ENCODE assay signal across 8 mouse cellular contexts in the genomic region with DNA sequence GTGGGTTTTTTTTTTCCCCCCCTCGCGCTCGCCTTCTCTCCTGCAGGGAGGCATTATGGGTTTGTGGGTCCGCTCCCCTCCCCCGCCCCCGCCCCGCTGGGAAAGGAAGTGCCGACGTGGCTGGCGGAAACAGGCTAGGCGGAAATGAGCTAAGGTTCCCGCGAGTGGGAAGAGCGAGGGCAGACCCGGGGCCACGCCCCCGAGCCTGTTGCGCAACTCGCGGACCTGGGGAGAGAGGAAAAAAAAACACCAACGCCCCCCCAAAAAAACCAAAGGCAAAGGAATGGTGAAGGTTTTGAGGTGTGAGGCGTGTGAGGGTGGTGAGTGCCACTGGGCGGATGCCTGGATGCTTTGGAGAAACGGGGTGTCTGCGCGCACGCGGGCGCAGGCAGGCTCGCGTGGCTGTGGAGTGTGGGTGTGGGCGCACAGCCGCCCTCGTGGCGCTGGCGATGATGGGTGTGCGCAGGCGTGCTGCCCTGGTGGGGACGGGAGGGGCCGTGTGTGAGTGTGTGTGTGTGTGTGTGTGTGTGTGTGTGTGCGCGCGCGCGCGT. TPM values are rescaled to one million over a fixed set of nuclear protein-coding genes. Genes with fewer than 3 reads are reported as not detected.
A peak's percentile ranks its signal among the peaks of the same experiment; 100 is the strongest.
DNase-seq lines count a peak whose midpoint lies in the region; ATAC-seq and TF ChIP-seq lines count a peak whose summit lies in the region.

No protein-coding gene starts in this region.

- peaks cover 24 to 30% of the 10 kb centered on the region in 2 experiments for H3K36me3 ChIP-seq in MEL (ENCODE audit: control insufficient read depth in 1 of 2, insufficient read depth in 2 of 2, low read length in 2 of 2)
- H3K36me3 ChIP-seq in forebrain, postnatal 0 days (ENCODE audit: insufficient read depth): no peaks in the 10 kb centered on the region
- H3K36me3 ChIP-seq in hindbrain, embryonic 12.5 days: no peaks in the 10 kb centered on the region
- peaks cover 20% of the 10 kb centered on the region for H3K36me3 ChIP-seq in megakaryocyte, embryonic 14.5 days (replicated peaks; ENCODE audit: low read length)

- peak overlapping the region; percentile 71 to 98 for H3K4me3 ChIP-seq in MEL (ENCODE audit: control insufficient read depth in 1 of 2, insufficient read depth in 1 of 2, low read depth in 2 of 2, low read length in 2 of 2)
- peak overlapping the region; percentile 99 for H3K4me3 ChIP-seq in cerebellum, adult 2 months (replicated peaks; ENCODE audit: insufficient read depth, low read depth, low read length)
- H3K4me3 ChIP-seq in forebrain, postnatal 0 days (ENCODE audit: low read depth, low read length): peak overlapping the region; percentile 43
- H3K4me3 ChIP-seq in hindbrain, embryonic 12.5 days: peak overlapping the region; percentile 43
- H3K4me3 ChIP-seq in megakaryocyte, embryonic 14.5 days (replicated peaks): peak overlapping the region; percentile 93

- intact Hi-C loops in left cerebral cortex, postnatal 10 days (cut with DNase I): loop anchor here (5.0 to 10.0 kb wide), 5 partner anchors 81 to 403 kb away; partner anchors contain the start of genes Plp1 and Zcchc18

- peak overlapping the region; percentile 100 for H3K9ac ChIP-seq in MEL (ENCODE audit: control insufficient read depth, low read depth, low read length, poor library complexity, severe bottlenecking)
- H3K9ac ChIP-seq in forebrain, postnatal 0 days: peak overlapping the region; percentile 53
- H3K9ac ChIP-seq in hindbrain, embryonic 12.5 days: peak overlapping the region; percentile 58

- no peaks in the 10 kb centered on the region for H3K27me3 ChIP-seq in MEL (ENCODE audit: control insufficient read depth in 1 of 2, insufficient read depth in 2 of 2, low read length in 2 of 2)
- H3K27me3 ChIP-seq in cerebellum, adult 2 months (ENCODE audit: control insufficient read depth, insufficient read depth, low read length): no peaks in the 10 kb centered on the region
- H3K27me3 ChIP-seq in forebrain, postnatal 0 days (ENCODE audit: insufficient read depth, low read length): no peaks in the 10 kb centered on the region
- H3K27me3 ChIP-seq in hindbrain, embryonic 12.5 days: no peaks in the 10 kb centered on the region
- no peaks in the 10 kb centered on the region for H3K27me3 ChIP-seq in megakaryocyte, embryonic 14.5 days (replicated peaks)

- peak; percentile 84 for TF ChIP-seq POLR2A in MEL (IDR thresholded peaks at IDR 0.05; ENCODE audit: control insufficient read depth in 1 of 2, insufficient read depth in 1 of 2, low read depth in 1 of 2, low read length in 2 of 2, poor library complexity in 1 of 2)
- TF ChIP-seq POLR2A in cerebellum, adult 2 months (IDR thresholded peaks at IDR 0.05; ENCODE audit: borderline replicate concordance, insufficient read depth, low read length): peak; percentile 30; the same call in 1 of the 2 replicates

- peak overlapping the region; percentile 48 for H3K4me2 ChIP-seq in forebrain, postnatal 0 days (ENCODE audit: low read depth)
- H3K4me2 ChIP-seq in hindbrain, embryonic 12.5 days (replicated peaks): peak overlapping the region; percentile 49

- 11% methylated on average over 46 of the region's 46 CpGs for WGBS in cerebellum, adult 2 months
- 43% methylated on average over 46 of the region's 46 CpGs for WGBS in forebrain, postnatal 0 days
- WGBS in hindbrain, embryonic 12.5 days: 27% methylated on average over 39 of the region's 46 CpGs

- peaks cover 32% of the 10 kb centered on the region for H3K79me2 ChIP-seq in MEL (ENCODE audit: control insufficient read depth, insufficient read depth, low read length, poor library complexity)

- peaks cover 3 to 11% of the 10 kb centered on the region in 2 experiments; a peak in 3 of 4 replicates for H3K4me1 ChIP-seq in MEL (ENCODE audit: control insufficient read depth in 1 of 2, insufficient read depth in 2 of 2, low read length in 2 of 2)
- no peaks in the 10 kb centered on the region for H3K4me1 ChIP-seq in cerebellum, adult 2 months (ENCODE audit: control insufficient read depth, insufficient read depth, low read length)
- no peaks in the 10 kb centered on the region for H3K4me1 ChIP-seq in forebrain, postnatal 0 days (ENCODE audit: insufficient read depth)
- H3K4me1 ChIP-seq in hindbrain, embryonic 12.5 days: peaks cover 7% of the 10 kb centered on the region
- H3K4me1 ChIP-seq in megakaryocyte, embryonic 14.5 days: peaks cover 7% of the 10 kb centered on the region; the same call in 1 of the 2 replicates

- peak; percentile 92 for DNase-seq in MEL (ENCODE audit: low read depth, low spot score)
- DNase-seq in cerebellum, adult 2 months: peak; percentile 82 to 83
- peak; percentile 90 for DNase-seq in forebrain, postnatal 0 days
- peak; percentile 65 to 90 for DNase-seq in left cerebral cortex, postnatal 10 days (ENCODE audit: extremely low spot score in 1 of 2, low spot score in 2 of 2)
- DNase-seq in right cerebral cortex, postnatal 25 days: peak; percentile 76
- DNase-seq in urinary bladder, postnatal 36 days (ENCODE audit: low spot score in 2 of 2): peak; percentile 76 to 77

- TF ChIP-seq EP300 in MEL (IDR thresholded peaks at IDR 0.05; ENCODE audit: low read depth in 1 of 2, low read length in 2 of 2): peak in 1 of 2 experiments; percentile 33; a peak in 2 of 4 replicates

- no peak for TF ChIP-seq RAD21 in MEL (IDR thresholded peaks at IDR 0.05; ENCODE audit: low read depth, low read length)

- peak overlapping the region; percentile 100 for H3K27ac ChIP-seq in MEL (ENCODE audit: control insufficient read depth, low read depth, low read length)
- peak overlapping the region; percentile 61 for H3K27ac ChIP-seq in cerebellum, adult 2 months (ENCODE audit: insufficient read depth, low read length)
- H3K27ac ChIP-seq in forebrain, postnatal 0 days (ENCODE audit: low read depth, low read length): peak overlapping the region; percentile 92
- peak overlapping the region; percentile 83 for H3K27ac ChIP-seq in hindbrain, embryonic 12.5 days

- 0 out of 6 replicates have a peak, but pooled peaks of 1 of the 3 experiments have one; percentile 2 for TF ChIP-seq CTCF in MEL (IDR thresholded peaks at IDR 0.05 in 2 of 3, conservative IDR thresholded peaks at IDR 0.05 in 1 of 3; ENCODE audit: control insufficient read depth in 1 of 3, insufficient read depth in 1 of 3, low read depth in 2 of 3, low read length in 3 of 3, poor library complexity in 1 of 3, severe bottlenecking in 1 of 3)
- TF ChIP-seq CTCF in cerebellum, adult 2 months (IDR thresholded peaks at IDR 0.05; ENCODE audit: borderline replicate concordance, insufficient read depth, low read depth, low read length): no peak
- TF ChIP-seq CTCF in forebrain, postnatal 0 days (IDR thresholded peaks at IDR 0.05; ENCODE audit: low read depth): no peak

- H3K9me3 ChIP-seq in MEL (replicated peaks; ENCODE audit: insufficient read depth, low read length): no peaks in the 10 kb centered on the region
- H3K9me3 ChIP-seq in forebrain, postnatal 0 days (ENCODE audit: low read length): no peaks in the 10 kb centered on the region
- H3K9me3 ChIP-seq in hindbrain, embryonic 12.5 days (replicated peaks): no peaks in the 10 kb centered on the region
- H3K9me3 ChIP-seq in megakaryocyte, embryonic 14.5 days: 0 out of 2 replicates have a peak, but pooled peaks cover 3% of the 10 kb centered on the region

- peak; percentile 73 for ATAC-seq in forebrain, postnatal 0 days
- peak; percentile 76 for ATAC-seq in hindbrain, embryonic 12.5 days (ENCODE audit: low FRiP score)

TF ChIP-seq in MEL, 35 proteins besides CTCF, POLR2A, EP300 and RAD21 (continues in another document):
- TF ChIP-seq CHD2 (IDR thresholded peaks at IDR 0.05; ENCODE audit: low read length): no peak
- TF ChIP-seq MEF2A (IDR thresholded peaks at IDR 0.05; ENCODE audit: extremely low read depth, insufficient replicate concordance, low read depth, low read length, poor library complexity, severe bottlenecking): no peak
- peak; percentile 72 for TF ChIP-seq NRF1 (IDR thresholded peaks at IDR 0.05; ENCODE audit: insufficient read depth, low read depth, low read length, poor library complexity, severe bottlenecking)
- TF ChIP-seq NELFE (IDR thresholded peaks at IDR 0.05; ENCODE audit: low read depth, low read length): peak; percentile 87
- TF ChIP-seq SIN3A (IDR thresholded peaks at IDR 0.05; ENCODE audit: low read length): peak; percentile 88

RNA-seq across cellular contexts. Expression of gene Morf4l2, which starts 1.8 kb away (rescaled TPM):
- total RNA-seq in MEL (2012; rRNA removed): 617 and 648 TPM in 2 replicates
- 100 to 1,000 TPM in 1 of 2 experiments, not detected in 1; 921 TPM for polyA plus RNA-seq in MEL (2012; ENCODE audit: insufficient read depth in 1 of 2, insufficient read length in 2 of 2, low read depth in 1 of 2, low replicate concordance in 2 of 2, missing spikeins in 1 of 2)
- polyA plus RNA-seq in cerebellum, adult 2 months (2012; rRNA removed): 223 and 236 TPM in 2 replicates
- total RNA-seq in forebrain, postnatal 0 days (2014; rRNA removed): 542 and 544 TPM in 2 replicates
- 603 and 616 TPM in 2 replicates for polyA plus RNA-seq in forebrain, postnatal 0 days (2015; fragmentation: Nextera tagmentation; extraction: Ambion mirVana)
- polyA plus RNA-seq in hindbrain, embryonic 12.5 days (2016; fragmentation: Nextera tagmentation; extraction: Ambion mirVana): 569 and 598 TPM in 2 replicates
- total RNA-seq in left cerebral cortex, postnatal 10 days (2021): 100 to 1,000 TPM; 384 to 412 TPM
- polyA plus RNA-seq in megakaryocyte, embryonic 14.5 days (2012; ENCODE audit: insufficient read depth, low replicate concordance): 77.8 and 360 TPM in 2 replicates

RNA-seq across cellular contexts. Expression of gene Tceal1, which starts 33.9 kb away (rescaled TPM):
- not detected in 2 replicates for total RNA-seq in MEL (2012; rRNA removed)
- polyA plus RNA-seq in MEL (2012; ENCODE audit: insufficient read depth in 1 of 2, insufficient read length in 2 of 2, low read depth in 1 of 2, low replicate concordance in 2 of 2, missing spikeins in 1 of 2): not detected
- 17.5 and 18.7 TPM in 2 replicates for polyA plus RNA-seq in cerebellum, adult 2 months (2012; rRNA removed)
- 23.8 TPM in 2 replicates for total RNA-seq in forebrain, postnatal 0 days (2014; rRNA removed)
- 19.7 and 20.7 TPM in 2 replicates for polyA plus RNA-seq in forebrain, postnatal 0 days (2015; fragmentation: Nextera tagmentation; extraction: Ambion mirVana)
- polyA plus RNA-seq in hindbrain, embryonic 12.5 days (2016; fragmentation: Nextera tagmentation; extraction: Ambion mirVana): 12.9 and 14.2 TPM in 2 replicates
- total RNA-seq in left cerebral cortex, postnatal 10 days (2021): 10 to 100 TPM; 14.5 TPM
- polyA plus RNA-seq in megakaryocyte, embryonic 14.5 days (2012; ENCODE audit: insufficient read depth, low replicate concordance): not detected in 2 replicates

RNA-seq across cellular contexts. Expression of gene Glra4, which starts 38.2 kb away (rescaled TPM):
- total RNA-seq in MEL (2012; rRNA removed): not detected in 2 replicates
- under 1 TPM in 1 of 2 experiments, not detected in 1; 0.13 TPM for polyA plus RNA-seq in MEL (2012; ENCODE audit: insufficient read depth in 1 of 2, insufficient read length in 2 of 2, low read depth in 1 of 2, low replicate concordance in 2 of 2, missing spikeins in 1 of 2)
- polyA plus RNA-seq in cerebellum, adult 2 months (2012; rRNA removed): 0.57 and 1.1 TPM in 2 replicates
- total RNA-seq in forebrain, postnatal 0 days (2014; rRNA removed): 0.08 TPM in 1 of 2 replicates, not detected in the other
- polyA plus RNA-seq in forebrain, postnatal 0 days (2015; fragmentation: Nextera tagmentation; extraction: Ambion mirVana): not detected in 2 replicates
- polyA plus RNA-seq in hindbrain, embryonic 12.5 days (2016; fragmentation: Nextera tagmentation; extraction: Ambion mirVana): 0.17 and 0.18 TPM in 2 replicates
- not detected for total RNA-seq in left cerebral cortex, postnatal 10 days (2021)
- polyA plus RNA-seq in megakaryocyte, embryonic 14.5 days (2012; ENCODE audit: insufficient read depth, low replicate concordance): not detected in 2 replicates

Comparison
In these comparisons a context has a peak if more than half of its experiments do, and no peak if none do; other contexts are left out.
1. Peak in every context shown above with its lines: DNase-seq, ATAC-seq, H3K4me3 ChIP-seq and H3K27ac ChIP-seq.
2. H3K4me3 ChIP-seq: peak in every context shown above with its lines; median percentile 99 in cerebellum, adult 2 months; 93 in megakaryocyte, embryonic 14.5 days; 84 in MEL; 43 in forebrain, postnatal 0 days; 43 in hindbrain, embryonic 12.5 days.
3. RNA of gene Tceal1, which starts 33.9 kb away (polyA plus RNA-seq): 19.7 to 20.7 TPM in forebrain, postnatal 0 days, 17.5 to 18.7 TPM in cerebellum, adult 2 months and 12.9 to 14.2 TPM in hindbrain, embryonic 12.5 days; not detected in MEL and not detected in megakaryocyte, embryonic 14.5 days; every median in the first group is over 10 times any median in the second.